Mouse (Mus musculus) colon, adult 2 months (tissue): ENCODE measurements around the gene Clec1a. TPM values are rescaled to one million over a fixed set of nuclear protein-coding genes. Genes with fewer than 3 reads are reported as not detected.

Experiments used
- polyA plus RNA-seq: library from polyadenylated mRNA; depleted of rRNA; stranded (reverse); fragments of >200 nt; gene quantifications from 2 replicates; pipeline ENCODE4 v1.2.3, GENCODE M21; 2012; rRNA removed

Gene Clec1a
- polyA plus RNA-seq, result 0.52 and 0.74 TPM in 2 replicates

GRCm38 (mm10) chr6:129451411-129452039 is at the start of gene Clec1a:
Gene Clec1a (minus strand): TSS chr6:129452000.

GRCm38 (mm10) chr6:129408562-129408961 is 43.2 kb downstream of the Clec1a start, which contains the start of gene Clec9a:
Gene Clec9a (plus strand): TSS chr6:129408862.

GRCm38 (mm10) chr6:129396997-129397396 is 54.8 kb downstream of the Clec1a start, which contains the start of gene Clec1b:
Gene Clec1b (plus strand): TSS chr6:129397297.

GRCm38 (mm10) chr6:129385774-129386173 is 66.0 kb downstream of the Clec1a start, which contains the start of gene Clec12b:
Gene Clec12b (minus strand): TSS chr6:129385874.

Other genes starting within 250 kb of the Clec1a start
- gene Cd69, start 176.6 kb downstream of the Clec1a start, polyA plus RNA-seq, result 0.09 and 0.10 TPM in 2 replicates
- gene 4922502D21Rik, start 120.2 kb downstream of the Clec1a start, polyA plus RNA-seq, result not detected in 2 replicates
- 0.07 and 0.12 TPM in 2 replicates for gene Clec12a, start 109.3 kb downstream of the Clec1a start, polyA plus RNA-seq
- not detected in 2 replicates for gene Clec12b, start 66.1 kb downstream of the Clec1a start, polyA plus RNA-seq
- 0.08 TPM in 1 of 2 replicates, not detected in the other for gene Clec1b, start 54.7 kb downstream of the Clec1a start, polyA plus RNA-seq
- gene Clec9a, start 43.1 kb downstream of the Clec1a start, polyA plus RNA-seq, result 0.41 and 0.50 TPM in 2 replicates
- not detected in 2 replicates for gene Olr1, start 55.2 kb upstream of the Clec1a start, polyA plus RNA-seq
- not detected in 2 replicates for gene Tmem52b, start 60.6 kb upstream of the Clec1a start, polyA plus RNA-seq
- 36.5 and 47.5 TPM in 2 replicates for gene Gabarapl1, start 81.2 kb upstream of the Clec1a start, polyA plus RNA-seq
- not detected in 2 replicates for gene Klre1, start 125.9 kb upstream of the Clec1a start, polyA plus RNA-seq
- gene Klrd1, start 139.8 kb upstream of the Clec1a start, polyA plus RNA-seq, result not detected in 2 replicates
- gene Klrk1, start 171.9 kb upstream of the Clec1a start, polyA plus RNA-seq, result 0.06 and 0.07 TPM in 2 replicates
- gene Klrc3, start 191.3 kb upstream of the Clec1a start, polyA plus RNA-seq, result not detected in 2 replicates
- not detected in 2 replicates for gene Klrc2, start 208.7 kb upstream of the Clec1a start, polyA plus RNA-seq
- not detected in 2 replicates for gene Klrc1, start 227.0 kb upstream of the Clec1a start, polyA plus RNA-seq